Mouse (Mus musculus): ENCODE data around the gene Cga. TPM values are rescaled to one million over a fixed set of nuclear protein-coding genes. Genes with fewer than 3 reads are reported as not detected.

The Cga gene
- polyA plus RNA-seq, 2 experiments: not detected

DNA sequence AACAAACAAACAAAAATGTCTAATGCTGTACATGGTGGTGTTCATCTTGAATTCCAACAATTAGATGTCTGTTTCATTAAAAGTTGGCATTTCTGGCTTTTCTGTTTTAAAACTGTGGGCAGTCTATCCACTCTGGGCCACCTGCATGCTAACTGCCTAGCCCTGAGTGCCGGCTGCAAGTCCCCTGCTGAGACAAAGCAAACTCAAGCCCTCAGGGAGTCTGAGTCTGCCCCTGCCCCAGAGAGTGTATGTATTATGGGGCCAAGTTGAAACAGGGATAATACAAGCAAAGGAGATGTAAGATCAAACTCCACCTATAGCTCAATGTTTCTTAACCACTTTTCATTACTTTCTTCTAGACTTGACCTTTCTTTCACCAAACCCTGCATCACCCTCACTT, 37.6 kb upstream of the Cga start:
- H3K27me3 ChIP-seq (ENCODE audit: control insufficient read depth, insufficient read depth, low read length): no peaks in the 10 kb centered on the region
- TF ChIP-seq POLR2A (IDR thresholded peaks at IDR 0.05; ENCODE audit: borderline replicate concordance, extremely low read depth, insufficient read depth, insufficient read length): no peak
- WGBS: 27% methylated on average over 1 of the region's 1 CpGs
- peaks cover 24% of the 10 kb centered on the region for H3K36me3 ChIP-seq (ENCODE audit: control insufficient read depth, insufficient read depth, low read length)
- H3K4me3 ChIP-seq (replicated peaks; ENCODE audit: low read length): no peak overlapping the region
- H3K4me1 ChIP-seq (ENCODE audit: control insufficient read depth, insufficient read depth, low read length): no peaks in the 10 kb centered on the region
- H3K9ac ChIP-seq (ENCODE audit: low read depth, low read length, severe bottlenecking): no peak overlapping the region
- DNase-seq (ENCODE audit: low spot score) (no peak), ATAC-seq (ENCODE audit: low FRiP score, low read depth) (no peak)
- H3K9me3 ChIP-seq (ENCODE audit: control insufficient read depth, low read length): no peaks in the 10 kb centered on the region
- H3K27ac ChIP-seq (replicated peaks; ENCODE audit: low read depth, low read length): no peak overlapping the region
- no peak overlapping the region for H3K4me2 ChIP-seq (replicated peaks; ENCODE audit: low read depth, low read length, severe bottlenecking)

DNA sequence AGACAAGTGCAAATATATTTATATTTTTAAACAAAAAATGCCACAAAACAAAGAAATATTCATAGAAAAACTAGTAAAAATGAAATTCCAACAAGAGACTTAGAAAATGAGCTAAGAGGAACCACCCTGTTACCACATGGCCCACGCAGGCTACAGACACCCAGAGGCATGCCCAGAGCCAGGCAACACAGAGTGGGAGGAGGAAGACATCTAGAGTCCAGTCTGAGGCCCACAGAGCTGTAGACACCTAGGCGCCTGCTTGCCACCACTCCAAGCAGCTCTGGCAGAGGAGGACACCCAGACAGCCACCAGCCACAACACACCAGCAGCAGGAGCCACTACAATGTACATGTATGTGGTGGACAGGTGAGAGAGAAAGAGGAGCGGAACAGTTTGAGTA, 34.7 kb upstream of the Cga start:
- 97% methylated on average over 3 of the region's 3 CpGs for WGBS
- no peak overlapping the region for H3K4me3 ChIP-seq (replicated peaks; ENCODE audit: low read length)
- ATAC-seq (ENCODE audit: low FRiP score, low read depth) (no peak), DNase-seq (ENCODE audit: low spot score) (no peak)
- no peak overlapping the region for H3K27ac ChIP-seq (replicated peaks; ENCODE audit: low read depth, low read length)
- H3K4me1 ChIP-seq (ENCODE audit: control insufficient read depth, insufficient read depth, low read length): no peaks in the 10 kb centered on the region
- no peak overlapping the region for H3K4me2 ChIP-seq (replicated peaks; ENCODE audit: low read depth, low read length, severe bottlenecking)
- no peak for TF ChIP-seq POLR2A (IDR thresholded peaks at IDR 0.05; ENCODE audit: borderline replicate concordance, extremely low read depth, insufficient read depth, insufficient read length)
- no peak overlapping the region for H3K9ac ChIP-seq (ENCODE audit: low read depth, low read length, severe bottlenecking)
- H3K36me3 ChIP-seq (ENCODE audit: control insufficient read depth, insufficient read depth, low read length): peaks cover 7% of the 10 kb centered on the region
- no peaks in the 10 kb centered on the region for H3K27me3 ChIP-seq (ENCODE audit: control insufficient read depth, insufficient read depth, low read length)
- H3K9me3 ChIP-seq (ENCODE audit: control insufficient read depth, low read length): no peaks in the 10 kb centered on the region

- DNase-seq (ENCODE audit: low spot score): no peak
- 98% methylated on average over 3 of the region's 3 CpGs for WGBS
- Histone ChIP-seq H3K27ac (replicated peaks; ENCODE audit: low read depth, low read length) (no peak overlapping the region), H3K4me2 (replicated peaks; ENCODE audit: low read depth, low read length, severe bottlenecking) (no peak overlapping the region), H3K4me3 (replicated peaks; ENCODE audit: low read length) (no peak overlapping the region), H3K27me3 (ENCODE audit: control insufficient read depth, insufficient read depth, low read length) (no peaks in the 10 kb centered on the region), H3K4me1 (ENCODE audit: control insufficient read depth, insufficient read depth, low read length) (no peaks in the 10 kb centered on the region), H3K9me3 (ENCODE audit: control insufficient read depth, low read length) (no peaks in the 10 kb centered on the region), H3K36me3 (ENCODE audit: control insufficient read depth, insufficient read depth, low read length) (peaks cover 1% of the 10 kb centered on the region; the same call in 1 of the 2 replicates), H3K9ac (ENCODE audit: low read depth, low read length, severe bottlenecking) (no peak overlapping the region)
- ATAC-seq (ENCODE audit: low FRiP score, low read depth): no peak
- no peak for TF ChIP-seq POLR2A (IDR thresholded peaks at IDR 0.05; ENCODE audit: borderline replicate concordance, extremely low read depth, insufficient read depth, insufficient read length)
Measured at GRCm38 (mm10) chr4:34859416-34859815, 34.2 kb upstream of the Cga start.

GRCm38 (mm10) chr4:34861438-34861837, 32.1 kb upstream of the Cga start:
- no peaks in the 10 kb centered on the region for H3K9me3 ChIP-seq (ENCODE audit: control insufficient read depth, low read length)
- no peak overlapping the region for H3K27ac ChIP-seq (replicated peaks; ENCODE audit: low read depth, low read length)
- H3K9ac ChIP-seq (ENCODE audit: low read depth, low read length, severe bottlenecking): no peak overlapping the region
- no peak for TF ChIP-seq POLR2A (IDR thresholded peaks at IDR 0.05; ENCODE audit: borderline replicate concordance, extremely low read depth, insufficient read depth, insufficient read length)
- no peak overlapping the region for H3K4me2 ChIP-seq (replicated peaks; ENCODE audit: low read depth, low read length, severe bottlenecking)
- H3K4me1 ChIP-seq (ENCODE audit: control insufficient read depth, insufficient read depth, low read length): no peaks in the 10 kb centered on the region
- ATAC-seq (ENCODE audit: low FRiP score, low read depth) (no peak), DNase-seq (ENCODE audit: low spot score) (no peak)
- H3K4me3 ChIP-seq (replicated peaks; ENCODE audit: low read length): no peak overlapping the region
- 88% methylated on average over 3 of the region's 3 CpGs for WGBS
- H3K27me3 ChIP-seq (ENCODE audit: control insufficient read depth, insufficient read depth, low read length): no peaks in the 10 kb centered on the region
- H3K36me3 ChIP-seq (ENCODE audit: control insufficient read depth, insufficient read depth, low read length): peaks cover 5% of the 10 kb centered on the region; the same call in 1 of the 2 replicates

DNA sequence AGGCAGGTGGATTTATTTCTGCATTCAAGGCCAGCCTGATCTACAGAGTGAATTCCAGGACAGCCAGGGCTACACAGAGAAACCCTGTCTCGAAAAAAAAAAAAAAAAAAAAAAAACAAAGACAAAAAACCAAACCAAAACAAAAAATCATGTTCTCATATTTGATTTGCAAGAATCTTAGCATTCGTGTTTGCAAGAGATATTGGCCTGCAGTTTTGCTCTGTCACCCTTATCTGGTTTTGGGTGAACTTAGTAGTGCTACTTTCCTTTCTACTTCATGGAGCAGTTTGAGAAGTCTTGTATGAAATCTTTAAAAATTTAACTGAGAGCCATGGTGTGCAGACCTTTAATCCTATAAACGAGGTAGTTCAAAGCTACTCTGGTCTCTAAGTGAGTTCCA, 23.8 kb upstream of the Cga start:
- TF ChIP-seq POLR2A (IDR thresholded peaks at IDR 0.05; ENCODE audit: borderline replicate concordance, extremely low read depth, insufficient read depth, insufficient read length): no peak
- Histone ChIP-seq H3K9ac (ENCODE audit: low read depth, low read length, severe bottlenecking) (no peak overlapping the region), H3K27ac (replicated peaks; ENCODE audit: low read depth, low read length) (no peak overlapping the region), H3K4me3 (replicated peaks; ENCODE audit: low read length) (no peak overlapping the region), H3K9me3 (ENCODE audit: control insufficient read depth, low read length) (no peaks in the 10 kb centered on the region), H3K27me3 (ENCODE audit: control insufficient read depth, insufficient read depth, low read length) (no peaks in the 10 kb centered on the region), H3K4me2 (replicated peaks; ENCODE audit: low read depth, low read length, severe bottlenecking) (no peak overlapping the region), H3K4me1 (ENCODE audit: control insufficient read depth, insufficient read depth, low read length) (no peaks in the 10 kb centered on the region), H3K36me3 (ENCODE audit: control insufficient read depth, insufficient read depth, low read length) (peaks cover 5% of the 10 kb centered on the region; the same call in 1 of the 2 replicates)
- 90% methylated on average over 3 of the region's 3 CpGs for WGBS
- DNase-seq (ENCODE audit: low spot score) (no peak), ATAC-seq (ENCODE audit: low FRiP score, low read depth) (no peak)

Data from limb, embryonic 14.5 days (tissue).